Comparison of ENCODE assay signal across 19 mouse cellular contexts in the genomic region with DNA sequence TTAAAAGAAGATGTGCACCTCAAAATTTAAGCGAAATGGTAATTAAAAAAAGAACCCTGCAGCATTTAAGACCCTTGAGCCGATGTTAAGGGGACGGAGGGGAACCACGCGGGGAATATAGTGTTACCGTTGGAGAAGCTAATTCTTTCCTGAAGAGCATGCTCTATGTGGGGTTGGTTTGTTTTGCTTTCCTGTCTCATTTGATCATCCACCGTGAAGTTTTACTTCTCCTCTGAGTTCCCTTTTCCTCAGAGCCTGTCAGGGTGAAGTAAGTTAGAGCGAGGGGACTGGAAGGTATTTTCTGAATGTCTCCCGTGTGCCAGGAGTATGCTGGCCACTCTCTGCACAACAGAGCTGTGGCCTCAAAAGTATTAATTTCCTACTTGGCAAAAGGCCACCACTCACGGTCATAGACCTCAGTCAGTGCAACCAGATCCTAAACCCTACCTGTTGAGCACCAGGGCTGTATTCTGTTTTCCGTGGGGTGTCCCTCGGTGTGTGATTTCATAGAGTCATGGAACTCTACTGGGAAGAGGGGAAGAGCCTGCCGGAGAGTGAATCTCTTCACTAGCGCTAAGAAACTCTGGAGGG.
A peak's percentile ranks its signal among the peaks of the same experiment; 100 is the strongest.
DNase-seq lines count a peak whose midpoint lies in the region; ATAC-seq and TF ChIP-seq lines count a peak whose summit lies in the region.
"Had no signal": no experiment of that assay in that cellular context is flagged by ENCODE, and none has a peak within 500 bp of the region (broad histone marks: within the 10 kb centered on the region; RNA-seq: fewer than 3 reads in every experiment).

No protein-coding gene starts in this region.

- intact Hi-C loops in left cerebral cortex, postnatal 36 days (cut with DNase I) = no loop called here

- H3K9ac ChIP-seq in forebrain, embryonic 13.5 days = no peak overlapping the region
- no peak overlapping the region for H3K9ac ChIP-seq in lung, embryonic 14.5 days
- no peak overlapping the region for H3K9ac ChIP-seq in embryonic facial prominence, embryonic 14.5 days (ENCODE audit: low read depth, low read length)
- H3K9ac ChIP-seq: heart, embryonic 15.5 days; hindbrain, embryonic 12.5 days; liver, embryonic 15.5 days had no signal

- H3K36me3 ChIP-seq in forebrain, embryonic 10.5 days (replicated peaks) = peaks cover 6% of the 10 kb centered on the region
- no peaks in the 10 kb centered on the region for H3K36me3 ChIP-seq in forebrain, embryonic 13.5 days (ENCODE audit: poor library complexity, severe bottlenecking)
- H3K36me3 ChIP-seq in lung, embryonic 14.5 days (ENCODE audit: insufficient read depth) = no peaks in the 10 kb centered on the region
- no peaks in the 10 kb centered on the region for H3K36me3 ChIP-seq in embryonic facial prominence, embryonic 14.5 days (ENCODE audit: control insufficient read depth, insufficient read depth, low read length)
- H3K36me3 ChIP-seq: heart, embryonic 15.5 days; hindbrain, embryonic 12.5 days; liver, embryonic 15.5 days had no signal

- peaks cover 65% of the 10 kb centered on the region for H3K4me1 ChIP-seq in forebrain, embryonic 10.5 days
- H3K4me1 ChIP-seq in forebrain, embryonic 13.5 days = peaks cover 62% of the 10 kb centered on the region
- peaks cover 60% of the 10 kb centered on the region for H3K4me1 ChIP-seq in lung, embryonic 14.5 days (ENCODE audit: insufficient read depth)
- H3K4me1 ChIP-seq in embryonic facial prominence, embryonic 14.5 days (ENCODE audit: control insufficient read depth, insufficient read depth, low read length) = peaks cover 69% of the 10 kb centered on the region

- no peak for TF ChIP-seq CTCF in lung, embryonic 14.5 days (IDR thresholded peaks at IDR 0.05; ENCODE audit: low read depth)

- no peak overlapping the region for H3K4me3 ChIP-seq in forebrain, embryonic 10.5 days
- H3K4me3 ChIP-seq in forebrain, embryonic 13.5 days = no peak overlapping the region
- H3K4me3 ChIP-seq in lung, embryonic 14.5 days (ENCODE audit: low read depth, low read length) = no peak overlapping the region
- H3K4me3 ChIP-seq in embryonic facial prominence, embryonic 14.5 days (ENCODE audit: low read depth, low read length) = no peak overlapping the region
- H3K4me3 ChIP-seq: heart, embryonic 15.5 days; hindbrain, embryonic 12.5 days; liver, embryonic 15.5 days had no signal

- WGBS in forebrain, embryonic 10.5 days = 77% methylated on average over 14 of the region's 14 CpGs
- 89% methylated on average over 14 of the region's 14 CpGs for WGBS in forebrain, embryonic 13.5 days
- WGBS in lung, embryonic 14.5 days = 67% methylated on average over 14 of the region's 14 CpGs
- WGBS in embryonic facial prominence, embryonic 14.5 days = 25% methylated on average over 14 of the region's 14 CpGs

- H3K27me3 ChIP-seq in forebrain, embryonic 10.5 days (ENCODE audit: poor library complexity, severe bottlenecking) = no peaks in the 10 kb centered on the region
- no peaks in the 10 kb centered on the region for H3K27me3 ChIP-seq in forebrain, embryonic 13.5 days
- no peaks in the 10 kb centered on the region for H3K27me3 ChIP-seq in lung, embryonic 14.5 days (ENCODE audit: insufficient read depth, low read length)
- no peaks in the 10 kb centered on the region for H3K27me3 ChIP-seq in embryonic facial prominence, embryonic 14.5 days (replicated peaks; ENCODE audit: control insufficient read depth, insufficient read depth, low read length)
- H3K27me3 ChIP-seq: heart, embryonic 15.5 days; hindbrain, embryonic 12.5 days; liver, embryonic 15.5 days had no signal

- H3K9me3 ChIP-seq in forebrain, embryonic 10.5 days = no peaks in the 10 kb centered on the region
- no peaks in the 10 kb centered on the region for H3K9me3 ChIP-seq in forebrain, embryonic 13.5 days (replicated peaks)
- H3K9me3 ChIP-seq in lung, embryonic 14.5 days (ENCODE audit: low read depth, low read length) = no peaks in the 10 kb centered on the region
- no peaks in the 10 kb centered on the region for H3K9me3 ChIP-seq in embryonic facial prominence, embryonic 14.5 days (ENCODE audit: control insufficient read depth, low read length)
- H3K9me3 ChIP-seq: heart, embryonic 15.5 days; hindbrain, embryonic 12.5 days; liver, embryonic 15.5 days had no signal

- DNase-seq in forebrain, embryonic 10.5 days (ENCODE audit: extremely low spot score, low spot score) = no peak
- DNase-seq in lung, embryonic 14.5 days = peak; percentile 29
- no peak for DNase-seq in lung, adult 18-20 months
- DNase-seq in embryonic facial prominence, embryonic 14.5 days (ENCODE audit: low spot score) = peak; percentile 83
- DNase-seq in left cerebral cortex, postnatal 36 days (ENCODE audit: low spot score in 2 of 2) = no peak
- DNase-seq in frontal cortex, postnatal 10 days (ENCODE audit: low spot score in 2 of 2) = no peak
- DNase-seq: cerebellum, postnatal 14 days; heart, adult 11 months; layer of hippocampus, adult 9-11 months; midbrain, embryonic 14.5 days; right cerebral cortex, postnatal 4 days; thymus, postnatal 14 days had no signal

- no peak for ATAC-seq in forebrain, embryonic 13.5 days
- no peak for ATAC-seq in lung, embryonic 14.5 days (ENCODE audit: insufficient read depth)
- peak; percentile 59 for ATAC-seq in embryonic facial prominence, embryonic 14.5 days (ENCODE audit: low read depth)
- peak; percentile 59 for ATAC-seq in megakaryocyte progenitor cell, adult 5-6 weeks (replicated peaks; ENCODE audit: poor library complexity)
- ATAC-seq: forebrain, embryonic 14.5 days had no signal

- H3K27ac ChIP-seq in forebrain, embryonic 10.5 days = 0 out of 2 replicates have a peak overlapping the region, but pooled peaks have one; percentile 48
- no peak overlapping the region for H3K27ac ChIP-seq in forebrain, embryonic 13.5 days
- H3K27ac ChIP-seq in lung, embryonic 14.5 days (ENCODE audit: low read depth) = no peak overlapping the region
- H3K27ac ChIP-seq in embryonic facial prominence, embryonic 14.5 days (replicated peaks; ENCODE audit: low read depth, low read length) = peak overlapping the region; percentile 82
- H3K27ac ChIP-seq: heart, embryonic 15.5 days; hindbrain, embryonic 12.5 days; liver, embryonic 15.5 days; macrophage had no signal

- no peak overlapping the region for H3K4me2 ChIP-seq in forebrain, embryonic 13.5 days
- H3K4me2 ChIP-seq in lung, embryonic 14.5 days = no peak overlapping the region
- H3K4me2 ChIP-seq in embryonic facial prominence, embryonic 14.5 days (ENCODE audit: low read depth, low read length) = peak overlapping the region; percentile 19
- H3K4me2 ChIP-seq: heart, embryonic 15.5 days; liver, embryonic 15.5 days had no signal

Comparison
In these comparisons a context has a peak if more than half of its experiments do, and no peak if none do; other contexts are left out.
1. DNase-seq: peak in lung, embryonic 14.5 days (single experiment) and embryonic facial prominence, embryonic 14.5 days (single experiment); none in forebrain, embryonic 10.5 days (single experiment), lung, adult 18-20 months (0 of 2), left cerebral cortex, postnatal 36 days (0 of 2) and frontal cortex, postnatal 10 days (0 of 2).
2. H3K27ac ChIP-seq: peak in forebrain, embryonic 10.5 days (single experiment) and embryonic facial prominence, embryonic 14.5 days (single experiment); none in forebrain, embryonic 13.5 days (single experiment) and lung, embryonic 14.5 days (single experiment).
3. ATAC-seq: peak in embryonic facial prominence, embryonic 14.5 days (single experiment) and megakaryocyte progenitor cell, adult 5-6 weeks (single experiment); none in forebrain, embryonic 13.5 days (single experiment) and lung, embryonic 14.5 days (single experiment).